Mouse (Mus musculus) myocyte (in vitro differentiated cells): ENCODE data around the gene Auh. TPM values are rescaled to one million over a fixed set of nuclear protein-coding genes. Genes with fewer than 3 reads are reported as not detected.

ENCODE experiments used
- polyA plus RNA-seq: library from polyadenylated mRNA; unstranded; fragments of >200 nt; fragmentation: generic; extraction: Trizol; gene quantifications from one replicate; pipeline ENCODE4 v1.2.1, GENCODE M21; 2012; ENCODE audit warnings: missing spikeins

Auh gene
- polyA plus RNA-seq, 1 experiment: 17.4 TPM

Other genes starting within 250 kb of the Auh start
- 60.6 TPM for gene Nfil3, start 51.4 kb upstream of the Auh start, polyA plus RNA-seq